Mouse (Mus musculus) embryonic facial prominence, embryonic 13.5 days (tissue): Measurements from ENCODE around the gene Camk2n2. TPM values are rescaled to one million over a fixed set of nuclear protein-coding genes. Genes with fewer than 3 reads are reported as not detected.

Source experiments
- ATAC-seq: fragments of 200-750 bp; cut with Nextera tagmentation; 2 replicates; pipeline ENCODE4 v1.8.0; 2017; ENCODE audit warnings: low read depth; ENCODE audit not compliant: insufficient number of reproducible peaks, insufficient read depth, low FRiP score, low TSS enrichment
- H3K27ac ChIP-seq: fragments of 300-500 bp; sonication (generic); 2 replicates; pipeline ENCODE4 v1.5.1; 2015; ENCODE audit warnings: moderate library complexity, mild to moderate bottlenecking, inconsistent platforms
- H3K27me3 ChIP-seq: fragments of 300-500 bp; sonication (generic); 2 replicates; pipeline ENCODE4 v1.6.1; 2015; ENCODE audit warnings: mild to moderate bottlenecking, inconsistent platforms
- H3K36me3 ChIP-seq: fragments of 300-500 bp; sonication (generic); 2 replicates; pipeline ENCODE4 v1.6.1; 2015; ENCODE audit warnings: mild to moderate bottlenecking, inconsistent platforms
- H3K4me1 ChIP-seq: fragments of 300-500 bp; sonication (generic); 2 replicates; pipeline ENCODE4 v1.6.1; 2015; ENCODE audit warnings: inconsistent platforms
- H3K4me2 ChIP-seq: fragments of 300-500 bp; sonication (generic); 2 replicates; pipeline ENCODE4 v1.6.1; 2015; ENCODE audit warnings: moderate library complexity, mild to moderate bottlenecking, inconsistent platforms
- H3K4me3 ChIP-seq: fragments of 300-500 bp; sonication (generic); 2 replicates; pipeline ENCODE4 v1.5.1; 2015; ENCODE audit warnings: mild to moderate bottlenecking, inconsistent platforms
- H3K9ac ChIP-seq: fragments of 300-500 bp; sonication (generic); 2 replicates; pipeline ENCODE4 v1.6.1; 2015; ENCODE audit warnings: mild to moderate bottlenecking, inconsistent platforms
- H3K9me3 ChIP-seq: fragments of 300-500 bp; sonication (generic); 2 replicates; pipeline ENCODE4 v1.6.1; 2016; ENCODE audit warnings: inconsistent platforms
- WGBS: fragments of 180-500 bp; shearing (Covaris S2); methylation state at CpG from one replicate; pipeline ENCODE4 v1.1.7; 2015; ENCODE audit warnings: mixed read lengths; 5-methylcytosine and 5-hydroxymethylcytosine counted together
- polyA plus RNA-seq: library from polyadenylated mRNA; unstranded; fragments of >200 nt; fragmentation: Nextera tagmentation; extraction: Ambion mirVana; gene quantifications from 2 replicates; pipeline ENCODE4 v1.2.1, GENCODE M21; 2015

The Camk2n2 gene
- polyA plus RNA-seq, 1 experiment from 2014 or later, result 1.5 TPM

GRCm38 (mm10) chr16:20604705-20605104 is 16.4 kb downstream of the Camk2n2 start:
- Histone ChIP-seq H3K27me3 (no peaks in the 10 kb centered on the region), H3K4me1 (peaks cover 10% of the 10 kb centered on the region), H3K4me3 (no peak overlapping the region), H3K27ac (no peak overlapping the region), H3K9ac (no peak overlapping the region), H3K36me3 (peaks cover 45% of the 10 kb centered on the region), H3K9me3 (no peaks in the 10 kb centered on the region), H3K4me2 (no peak overlapping the region)
- no peak for ATAC-seq
- WGBS, result 73% methylated on average over 9 of the region's 9 CpGs

GRCm38 (mm10) chr16:20600511-20600910 is 20.6 kb downstream of the Camk2n2 start:
- no peaks in the 10 kb centered on the region for H3K4me1 ChIP-seq
- H3K27ac ChIP-seq, result no peak overlapping the region
- WGBS, result 78% methylated on average over 5 of the region's 5 CpGs
- no peaks in the 10 kb centered on the region for H3K9me3 ChIP-seq
- no peak overlapping the region for H3K4me3 ChIP-seq
- peaks cover 17% of the 10 kb centered on the region for H3K36me3 ChIP-seq
- no peak overlapping the region for H3K9ac ChIP-seq
- no peak for ATAC-seq
- H3K27me3 ChIP-seq, result no peaks in the 10 kb centered on the region; the same call in 1 of the 2 replicates
- H3K4me2 ChIP-seq, result no peak overlapping the region

GRCm38 (mm10) chr16:20596687-20597441 is 24.2 kb downstream of the Camk2n2 start:
- no peaks in the 10 kb centered on the region for H3K36me3 ChIP-seq
- H3K27ac ChIP-seq, result no peak overlapping the region
- no peak for ATAC-seq
- peaks cover 33% of the 10 kb centered on the region for H3K27me3 ChIP-seq
- 49% methylated on average over 7 of the region's 7 CpGs for WGBS
- no peaks in the 10 kb centered on the region for H3K9me3 ChIP-seq
- H3K4me1 ChIP-seq, result no peaks in the 10 kb centered on the region
- H3K4me2 ChIP-seq, result no peak overlapping the region
- no peak overlapping the region for H3K4me3 ChIP-seq
- no peak overlapping the region for H3K9ac ChIP-seq

- 83% methylated on average over 4 of the region's 4 CpGs for WGBS
These were observed 25.4 kb downstream of the Camk2n2 start for GRCm38 (mm10) chr16:20595737-20596136.

GRCm38 (mm10) chr16:20595060-20595673 is 25.9 kb downstream of the Camk2n2 start:
- Histone ChIP-seq H3K4me1 (peaks cover 12% of the 10 kb centered on the region), H3K27ac (no peak overlapping the region), H3K9ac (no peak overlapping the region), H3K4me3 (no peak overlapping the region), H3K4me2 (no peak overlapping the region), H3K36me3 (no peaks in the 10 kb centered on the region), H3K27me3 (peaks cover 50% of the 10 kb centered on the region), H3K9me3 (no peaks in the 10 kb centered on the region)
- WGBS, result 83% methylated on average over 7 of the region's 7 CpGs
- no peak for ATAC-seq

More at GRCm38 (mm10) chr16:20595737-20596136, 25.4 kb downstream of the Camk2n2 start:
- no peak overlapping the region for H3K4me3 ChIP-seq
- peaks cover 6% of the 10 kb centered on the region for H3K4me1 ChIP-seq
- no peak for ATAC-seq
- H3K4me2 ChIP-seq, result no peak overlapping the region
- H3K9me3 ChIP-seq, result no peaks in the 10 kb centered on the region
- H3K9ac ChIP-seq, result no peak overlapping the region
- H3K27me3 ChIP-seq, result peaks cover 44% of the 10 kb centered on the region
- no peak overlapping the region for H3K27ac ChIP-seq
- no peaks in the 10 kb centered on the region for H3K36me3 ChIP-seq

GRCm38 (mm10) chr16:20591076-20591705 is 29.9 kb downstream of the Camk2n2 start:
- H3K9ac ChIP-seq, result peak overlapping the region; percentile 27; the same call in 1 of the 2 replicates
- H3K4me3 ChIP-seq, result peak overlapping the region; percentile 57
- peaks cover 74% of the 10 kb centered on the region for H3K27me3 ChIP-seq
- peaks cover 24% of the 10 kb centered on the region for H3K4me1 ChIP-seq
- H3K27ac ChIP-seq, result no peak overlapping the region
- ATAC-seq, result no peak
- H3K4me2 ChIP-seq, result peak overlapping the region; percentile 89
- no peaks in the 10 kb centered on the region for H3K9me3 ChIP-seq
- 3% methylated on average over 48 of the region's 48 CpGs for WGBS
- no peaks in the 10 kb centered on the region for H3K36me3 ChIP-seq

GRCm38 (mm10) chr16:20590680-20591038 is 30.4 kb downstream of the Camk2n2 start:
- 2% methylated on average over 17 of the region's 17 CpGs for WGBS
- ATAC-seq, result no peak
- peak overlapping the region; percentile 89 for H3K4me2 ChIP-seq
- 0 out of 2 replicates have a peak overlapping the region, but pooled peaks have one; percentile 69 for H3K9ac ChIP-seq
- H3K27me3 ChIP-seq, result peaks cover 74% of the 10 kb centered on the region
- no peak overlapping the region for H3K27ac ChIP-seq
- peaks cover 24% of the 10 kb centered on the region for H3K4me1 ChIP-seq
- H3K36me3 ChIP-seq, result no peaks in the 10 kb centered on the region
- H3K4me3 ChIP-seq, result peak overlapping the region; percentile 57
- no peaks in the 10 kb centered on the region for H3K9me3 ChIP-seq

- peak overlapping the region; percentile 57 for H3K4me3 ChIP-seq
- no peak overlapping the region for H3K27ac ChIP-seq
- peak; percentile 64 for ATAC-seq
- H3K4me1 ChIP-seq, result peaks cover 24% of the 10 kb centered on the region
- peak overlapping the region; percentile 69 for H3K9ac ChIP-seq
- H3K9me3 ChIP-seq, result no peaks in the 10 kb centered on the region
- peak overlapping the region; percentile 89 for H3K4me2 ChIP-seq
- peaks cover 72% of the 10 kb centered on the region for H3K27me3 ChIP-seq
- no peaks in the 10 kb centered on the region for H3K36me3 ChIP-seq
- WGBS, result under 1% methylated on average over 37 of the region's 39 CpGs
These were observed 31.0 kb downstream of the Camk2n2 start for GRCm38 (mm10) chr16:20589939-20590679.

- Histone ChIP-seq H3K27me3 (peaks cover 67% of the 10 kb centered on the region), H3K36me3 (no peaks in the 10 kb centered on the region), H3K4me1 (peaks cover 24% of the 10 kb centered on the region), H3K4me2 (peak within 1 kb of the TSS; percentile 89), H3K27ac (no peak within 1 kb of the TSS), H3K9ac (peak within 1 kb of the TSS; percentile 69), H3K9me3 (no peaks in the 10 kb centered on the region), H3K4me3 (peak within 1 kb of the TSS; percentile 57)
- peak; percentile 67 for ATAC-seq
- WGBS, result under 1% methylated on average over 24 of the region's 24 CpGs
These were observed 31.6 kb downstream of the Camk2n2 start, which contains the start of gene Vwa5b2 for GRCm38 (mm10) chr16:20589366-20589938. Vwa5b2 (plus strand) TSS chr16:20589471.
